Mouse (Mus musculus) bone marrow, adult 2 months (tissue): ENCODE measurements around the gene Carmil1.

Experiments
- CTCF ChIP-seq: fragments of 200-500 bp; IDR thresholded peaks from 2 replicates; pipeline ENCODE4 v1.5.1; 2011; ENCODE audit warnings: low read length, control low read depth; ENCODE audit not compliant: control insufficient read depth, insufficient read depth
- POLR2A ChIP-seq: fragments of 200-500 bp; IDR thresholded peaks from 2 replicates; pipeline ENCODE4 v1.6.1; 2011; ENCODE audit warnings: low read depth, mild to moderate bottlenecking, control low read depth, low read length, borderline replicate concordance; ENCODE audit not compliant: control insufficient read depth

DNA sequence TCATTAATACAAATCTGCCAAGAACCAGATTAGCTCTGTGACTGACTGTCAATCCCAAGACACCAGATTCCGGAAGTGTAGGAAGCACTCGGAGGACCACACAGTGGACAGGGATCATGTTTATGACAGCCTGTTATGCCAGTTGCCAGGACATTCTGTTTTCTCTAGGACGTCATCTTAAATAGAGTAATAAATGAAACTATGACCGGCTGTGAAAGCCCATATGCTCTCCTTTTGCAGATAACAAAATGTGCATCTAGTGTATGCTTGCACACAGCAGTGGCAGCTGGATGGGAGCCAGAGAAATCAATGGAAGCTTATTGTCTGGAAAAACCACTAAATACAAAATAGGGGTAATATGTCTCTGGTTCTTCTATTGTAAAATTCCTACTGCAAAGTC lies 43.9 kb downstream of the Carmil1 start:
- no peak for TF ChIP-seq POLR2A
- no peak for TF ChIP-seq CTCF
